Mouse (Mus musculus) bone marrow macrophage, adult 2 months (primary cell): ENCODE measurements around the gene Gpr84.
"Not testable (repeated sequence)": the region's sequence is repeated elsewhere in the genome, so short reads cannot be mapped to it uniquely, and the experiment has no call there.

Source experiments
- CTCF ChIP-seq: IDR thresholded peaks from 2 replicates; pipeline ENCODE4 v1.5.1; 2012; ENCODE audit warnings: low read depth, mild to moderate bottlenecking, low read length, moderate library complexity
- POLR2A ChIP-seq: IDR thresholded peaks from 2 replicates; pipeline ENCODE4 v1.6.1; 2012; ENCODE audit warnings: mild to moderate bottlenecking, low read depth, low read length, borderline replicate concordance

- not testable (repeated sequence) for TF ChIP-seq CTCF, POLR2A
Measured at GRCm38 (mm10) chr15:103275943-103276342, 34.5 kb downstream of the Gpr84 start.
